Mouse (Mus musculus) olfactory bulb, adult 2 months (tissue): ENCODE data around the gene Kif11. TPM values are rescaled to one million over a fixed set of nuclear protein-coding genes. Genes with fewer than 3 reads are reported as not detected.
A peak's percentile ranks its signal among the peaks of the same experiment; 100 is the strongest.

Source experiments
- H3K27ac ChIP-seq: fragments of 200-500 bp; 2 replicates; pipeline ENCODE4 v1.5.1; 2012; ENCODE audit warnings: low read depth, low read length; ENCODE audit not compliant: insufficient read depth
- H3K4me1 ChIP-seq: fragments of 200-500 bp; 2 replicates; pipeline ENCODE4 v1.6.1; 2012; ENCODE audit warnings: low read length; ENCODE audit not compliant: control insufficient read depth, insufficient read depth
- H3K4me3 ChIP-seq: fragments of 200-500 bp; 2 replicates; pipeline ENCODE4 v1.5.1; 2012; ENCODE audit warnings: mild to moderate bottlenecking, low read depth, low read length, moderate library complexity; ENCODE audit not compliant: insufficient read depth
- CTCF ChIP-seq: fragments of 200-500 bp; IDR thresholded peaks from 2 replicates; pipeline ENCODE4 v1.5.1; 2012; ENCODE audit warnings: low read depth, mild to moderate bottlenecking, low read length, moderate library complexity; ENCODE audit not compliant: insufficient read depth
- POLR2A ChIP-seq: fragments of 200-500 bp; IDR thresholded peaks from 2 replicates; pipeline ENCODE4 v1.6.1; 2012; ENCODE audit warnings: mild to moderate bottlenecking, low read depth, low read length, moderate library complexity; ENCODE audit not compliant: insufficient read depth
- WGBS: fragments of 180-500 bp; shearing (Covaris S2); methylation state at CpG from one replicate; pipeline ENCODE4 v1.1.7; 2018; 5-methylcytosine and 5-hydroxymethylcytosine counted together
- polyA plus RNA-seq: library from polyadenylated mRNA; stranded (reverse); fragments of >200 nt; gene quantifications from 2 replicates; pipeline ENCODE4 v1.2.4, GENCODE M21; 2012; ENCODE audit warnings: low replicate concordance; ENCODE audit not compliant: missing spikeins, insufficient read depth, insufficient read length

Kif11 gene
- polyA plus RNA-seq, 1 experiment: 63.0 TPM

DNA sequence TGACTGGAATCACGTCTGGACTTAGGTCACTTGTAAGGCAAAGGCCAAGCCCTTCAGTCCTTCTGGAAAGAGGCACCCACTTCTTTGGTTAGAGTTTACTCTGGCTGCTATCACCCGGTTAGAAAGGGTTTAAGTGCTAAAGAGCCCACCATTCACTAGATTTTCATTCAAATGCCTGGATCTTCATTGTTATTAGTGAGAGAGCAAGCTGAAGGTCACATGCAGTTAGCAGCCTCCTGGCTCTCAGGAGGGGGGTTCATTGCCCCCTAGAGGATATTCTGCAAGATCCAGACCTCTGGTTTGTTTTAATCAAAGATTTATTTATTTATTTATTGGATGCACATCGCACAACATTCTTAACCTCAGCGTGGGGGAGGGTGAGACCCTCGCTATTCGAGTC lies 24.7 kb downstream of the Kif11 start:
- 85% methylated on average over 6 of the region's 6 CpGs for WGBS
- Histone ChIP-seq H3K4me1 (no peaks in the 10 kb centered on the region), H3K27ac (no peak overlapping the region), H3K4me3 (no peak overlapping the region)
- TF ChIP-seq POLR2A (no peak), CTCF (no peak)

DNA sequence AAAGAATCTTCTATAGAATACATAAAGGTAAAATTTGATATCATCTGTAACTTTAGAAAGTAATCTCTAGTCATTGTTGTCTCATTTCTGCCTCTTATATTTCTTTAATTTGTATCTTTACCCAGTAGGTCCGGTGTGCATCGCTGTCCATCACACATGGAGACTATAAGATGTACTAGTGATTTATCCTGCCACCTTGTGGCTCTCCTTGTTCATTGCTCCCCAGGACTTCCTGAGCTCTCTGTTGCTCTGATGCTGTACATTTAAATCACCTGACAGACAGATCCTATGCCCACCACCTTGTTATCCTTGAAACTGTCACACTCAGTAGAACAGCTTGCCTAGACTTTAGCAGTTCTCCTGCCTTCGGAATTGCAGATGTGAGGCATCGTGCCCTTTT lies 42.1 kb downstream of the Kif11 start:
- TF ChIP-seq CTCF: no peak
- no peak for TF ChIP-seq POLR2A
- H3K4me1 ChIP-seq: no peaks in the 10 kb centered on the region
- no peak overlapping the region for H3K27ac ChIP-seq
- 79% methylated on average over 4 of the region's 4 CpGs for WGBS
- H3K4me3 ChIP-seq: no peak overlapping the region

DNA sequence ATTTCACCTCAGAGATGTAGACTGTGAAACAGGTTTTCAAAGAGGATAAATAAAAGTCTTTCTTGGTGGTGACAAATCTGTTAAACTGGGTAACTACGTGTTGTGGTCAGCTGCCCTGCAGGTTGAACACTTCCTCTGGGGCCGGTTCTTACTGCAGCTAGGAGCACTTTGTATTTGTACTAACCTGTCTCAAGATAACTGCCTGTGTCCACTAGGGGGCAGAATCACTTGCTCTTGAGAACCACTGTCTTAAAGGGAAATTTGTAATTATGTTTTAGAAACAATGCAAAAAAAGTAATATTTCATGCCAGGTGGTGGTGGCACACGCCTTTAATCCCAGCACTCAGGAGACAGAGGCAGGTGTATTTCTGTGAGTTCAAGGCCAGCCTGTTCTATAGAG lies 43.4 kb downstream of the Kif11 start:
- H3K4me3 ChIP-seq: no peak overlapping the region
- WGBS: 51% methylated on average over 3 of the region's 3 CpGs
- no peaks in the 10 kb centered on the region for H3K4me1 ChIP-seq
- H3K27ac ChIP-seq: no peak overlapping the region
- TF ChIP-seq CTCF (no peak), POLR2A (no peak)

DNA sequence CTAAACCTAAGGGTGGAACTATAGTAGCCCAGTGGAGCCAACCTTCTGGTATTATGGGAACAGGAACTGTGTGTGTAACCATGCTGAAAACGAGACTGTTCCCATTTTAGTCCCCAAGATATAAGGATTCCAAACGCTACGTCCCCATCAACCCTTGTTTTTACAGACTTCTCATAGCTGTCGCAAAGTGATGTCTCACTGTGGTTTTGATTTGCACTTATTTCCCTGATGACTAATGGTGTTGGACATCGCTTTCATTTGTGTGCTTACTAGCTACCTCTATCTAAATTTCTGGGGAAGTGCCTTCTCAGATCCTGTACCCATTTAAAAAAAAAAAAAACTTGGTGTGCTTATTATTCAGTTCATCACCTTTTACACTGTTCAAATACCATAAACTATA lies 52.4 kb downstream of the Kif11 start:
- Histone ChIP-seq H3K27ac (no peak overlapping the region), H3K4me3 (no peak overlapping the region), H3K4me1 (no peaks in the 10 kb centered on the region)
- WGBS: 83% methylated on average over 5 of the region's 5 CpGs
- TF ChIP-seq POLR2A (no peak), CTCF (no peak)

DNA sequence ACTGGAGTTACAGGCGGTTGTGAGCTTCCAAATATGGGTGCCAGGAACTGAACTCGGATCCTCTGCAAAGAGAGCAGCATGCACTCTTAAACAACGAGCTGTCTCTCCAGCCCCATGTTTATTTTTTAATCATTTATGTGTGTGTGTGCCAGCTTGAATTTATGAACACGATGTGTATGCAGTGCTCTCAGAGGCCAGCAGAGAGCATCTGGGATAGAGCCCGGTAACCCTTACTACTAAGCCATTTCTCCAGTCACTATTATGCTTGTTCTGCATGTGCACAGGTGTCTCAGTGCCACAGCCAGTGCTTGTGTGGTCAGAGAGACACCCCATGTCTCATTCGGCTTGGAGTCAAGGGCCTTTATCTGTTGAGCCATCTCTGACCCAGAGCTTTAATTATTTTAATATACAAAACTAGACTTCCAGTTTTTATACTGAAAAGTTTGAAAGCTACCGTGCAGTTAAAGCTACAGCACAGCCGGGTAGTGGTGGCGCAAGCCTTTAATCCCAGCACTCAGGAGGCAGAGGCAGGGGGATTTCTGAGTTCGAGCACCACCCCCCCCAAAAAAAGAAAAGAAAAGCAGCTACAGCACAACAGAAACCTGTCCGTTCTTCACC lies 55.0 kb downstream of the Kif11 start:
- TF ChIP-seq CTCF: no peak
- TF ChIP-seq POLR2A: no peak
- Histone ChIP-seq H3K27ac (no peak overlapping the region), H3K4me3 (no peak overlapping the region), H3K4me1 (peaks cover 12% of the 10 kb centered on the region; the same call in 1 of the 2 replicates)
- WGBS: 92% methylated on average over 11 of the region's 11 CpGs

DNA sequence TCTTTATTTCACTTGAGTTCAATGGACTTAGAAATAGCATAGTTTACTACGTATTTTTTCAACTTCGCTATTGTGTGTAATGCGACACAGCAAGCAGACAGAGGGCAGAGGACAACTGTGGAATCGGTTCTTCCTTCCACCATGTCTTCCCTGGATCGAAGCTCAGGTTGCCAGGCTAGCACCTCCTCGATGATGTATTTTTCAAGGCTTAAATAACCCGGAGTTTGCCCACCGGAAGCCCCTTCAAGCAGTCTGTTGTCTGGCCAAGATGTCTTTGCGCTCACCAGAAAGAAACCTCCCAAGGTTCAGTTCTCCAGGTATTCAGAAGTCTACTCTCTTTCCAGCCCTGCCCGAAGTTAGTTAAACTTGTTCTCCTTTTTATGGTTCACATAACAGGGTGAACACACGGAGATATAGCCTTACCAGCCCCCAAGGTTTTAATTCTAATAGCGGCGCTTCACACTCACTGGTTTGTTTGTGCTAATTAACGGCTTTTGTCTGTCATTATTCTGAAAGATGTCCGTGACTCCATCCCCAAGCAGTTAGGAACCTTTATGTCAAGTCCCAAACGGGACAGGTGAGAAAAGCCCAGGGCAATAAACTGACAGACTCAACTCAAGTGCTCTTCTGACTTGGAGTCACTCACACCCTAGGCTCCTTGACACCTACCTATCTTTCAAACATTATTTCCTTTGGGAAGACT lies 56.8 kb downstream of the Kif11 start:
- 17% methylated on average over 16 of the region's 16 CpGs for WGBS
- Histone ChIP-seq H3K4me3 (no peak overlapping the region), H3K4me1 (peaks cover 12% of the 10 kb centered on the region; the same call in 1 of the 2 replicates), H3K27ac (no peak overlapping the region)
- no peak for TF ChIP-seq POLR2A
- TF ChIP-seq CTCF: no peak

DNA sequence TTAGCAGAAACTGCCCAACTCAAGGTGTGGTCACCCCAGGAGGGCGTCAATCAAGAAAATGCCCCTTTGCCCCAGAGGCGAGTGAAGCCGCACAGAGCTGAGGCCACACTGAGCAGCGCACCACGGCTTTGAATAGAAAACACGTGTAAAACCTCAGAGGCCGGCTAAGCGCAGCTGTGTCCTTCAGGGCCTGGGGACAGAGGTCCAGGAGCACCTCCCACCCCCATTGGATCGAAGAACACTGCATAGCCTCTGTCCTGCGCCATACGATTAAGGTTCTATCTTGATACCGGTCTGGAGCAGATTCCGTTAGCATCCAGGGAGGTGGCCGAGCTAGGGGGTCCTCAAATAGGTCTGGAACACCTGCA lies 57.7 kb downstream of the Kif11 start:
- Histone ChIP-seq H3K4me3 (no peak overlapping the region), H3K4me1 (peaks cover 12% of the 10 kb centered on the region; the same call in 1 of the 2 replicates), H3K27ac (no peak overlapping the region)
- 3% methylated on average over 14 of the region's 14 CpGs for WGBS
- TF ChIP-seq POLR2A (no peak), CTCF (no peak)

DNA sequence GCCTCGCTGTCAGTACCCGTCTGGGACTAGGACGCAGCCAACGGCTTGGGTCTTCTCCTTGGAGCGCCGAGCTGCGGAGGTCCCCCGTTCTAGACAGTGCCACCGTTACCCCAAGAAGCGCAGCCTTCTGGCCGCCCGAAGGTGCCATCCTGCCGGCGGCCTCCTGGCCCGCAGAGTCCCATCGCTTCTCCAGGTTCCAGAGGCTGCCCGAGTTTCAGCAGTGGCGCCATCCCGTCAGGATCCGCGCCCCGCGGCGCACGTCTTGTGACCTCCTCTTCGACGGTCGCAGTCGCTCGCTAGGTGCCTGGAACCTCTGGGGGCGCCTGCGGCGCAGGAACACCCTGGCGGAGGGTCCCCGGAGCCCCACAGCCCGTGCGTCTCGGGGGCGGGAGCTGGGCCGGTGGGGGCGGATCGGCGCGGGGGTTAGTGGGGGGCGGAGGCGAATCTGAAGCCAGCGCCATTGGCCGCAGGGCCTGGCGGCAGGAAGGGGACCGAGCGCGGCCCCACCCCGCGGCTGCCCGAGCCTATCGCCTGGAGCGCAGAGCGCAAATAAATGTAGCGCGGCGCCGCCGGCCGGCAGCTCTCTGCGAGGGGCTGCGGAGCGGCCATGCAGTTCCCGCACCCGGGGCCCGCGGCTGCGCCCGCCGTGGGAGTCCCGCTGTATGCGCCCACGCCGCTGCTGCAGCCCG lies 58.2 kb downstream of the Kif11 start, which contains the start of gene Hhex:
Gene Hhex, plus strand, starts transcription at position 548 of the 689 bp plus-strand sequence.
- H3K27ac ChIP-seq: no peak within 1 kb of the TSS
- H3K4me3 ChIP-seq: peak within 1 kb of the TSS; percentile 35
- under 1% methylated on average over 79 of the region's 79 CpGs for WGBS
- peaks cover 12% of the 10 kb centered on the region; the same call in 1 of the 2 replicates for H3K4me1 ChIP-seq
- no peak for TF ChIP-seq CTCF
